Mouse (Mus musculus): ENCODE measurements around the gene Necap1.

DNA sequence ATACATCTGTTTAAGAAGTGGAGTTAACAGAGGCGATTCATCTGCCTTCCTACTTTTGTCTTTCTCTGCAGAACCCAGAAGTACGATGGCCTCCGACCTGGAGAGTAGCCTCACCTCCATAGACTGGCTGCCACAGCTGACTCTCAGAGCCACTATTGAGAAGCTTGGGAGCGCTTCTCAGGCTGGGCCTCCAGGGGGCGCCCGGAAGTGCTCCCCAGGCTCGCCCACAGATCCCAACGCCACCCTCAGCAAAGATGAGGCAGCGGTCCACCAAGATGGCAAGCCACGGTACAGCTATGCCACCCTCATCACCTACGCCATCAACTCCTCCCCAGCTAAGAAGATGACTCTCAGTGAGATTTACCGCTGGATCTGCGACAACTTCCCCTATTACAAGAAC, 46.2 kb upstream of the Necap1 start:
- TF ChIP-seq POLR2A (IDR thresholded peaks at IDR 0.05; ENCODE audit: low read depth, low read length) (no peak), CTCF (IDR thresholded peaks at IDR 0.05; ENCODE audit: extremely low read depth, insufficient read length, insufficient replicate concordance, low read depth, low read length) (peak; percentile 35; the same call in 1 of the 2 replicates)
